Mouse (Mus musculus): ENCODE results near the gene Gm20807. TPM values are rescaled to one million over a fixed set of nuclear protein-coding genes. Genes with fewer than 3 reads are reported as not detected.
"Not testable (repeated sequence)": the region's sequence is repeated elsewhere in the genome, so short reads cannot be mapped to it uniquely, and the experiment has no call there.

Gm20807 gene
- not detected in 2 replicates for polyA plus RNA-seq (2011; ENCODE audit: insufficient read length, low read depth, missing spikeins)

DNA sequence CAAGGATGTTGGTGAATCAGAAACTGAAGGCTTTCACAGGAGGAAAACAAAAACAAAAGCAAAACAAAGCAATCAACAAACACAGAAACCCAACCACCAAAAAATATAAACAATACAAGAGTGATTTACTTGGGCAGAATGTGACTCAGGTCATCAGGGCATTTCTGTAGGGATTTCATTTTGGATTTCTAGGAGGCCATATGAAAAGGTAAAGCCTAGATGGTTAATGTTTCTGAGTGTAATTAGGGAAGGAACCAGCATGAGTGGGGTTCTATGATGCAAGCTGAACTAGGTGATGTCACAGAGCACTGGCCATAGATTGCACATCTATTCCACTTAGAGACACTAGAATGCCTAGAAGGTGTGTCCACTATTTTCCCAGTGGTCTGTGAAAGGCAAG lies at the start of gene Gm20807:
Gene Gm20807 (plus strand): TSS at position 301 of the 400 bp plus-strand sequence.
- not testable (repeated sequence) for H3K4me1 ChIP-seq (ENCODE audit: control insufficient read depth, insufficient read depth, low read length); H3K4me3 ChIP-seq (ENCODE audit: insufficient read depth, low read length); H3K27ac ChIP-seq (ENCODE audit: insufficient read depth, low read length)

Other genes with a start within 250 kb of the Gm20807 start
- gene Gm21891, start 90.6 kb downstream of the Gm20807 start, polyA plus RNA-seq (2011; ENCODE audit: insufficient read length, low read depth, missing spikeins), result not detected in 2 replicates
- gene Gm21425, start 119.1 kb downstream of the Gm20807 start, polyA plus RNA-seq (2011; ENCODE audit: insufficient read length, low read depth, missing spikeins), result not detected in 2 replicates
- gene Gm21828, start 181.0 kb downstream of the Gm20807 start, polyA plus RNA-seq (2011; ENCODE audit: insufficient read length, low read depth, missing spikeins), result not detected in 2 replicates
- gene Gm21440, start 209.5 kb downstream of the Gm20807 start, polyA plus RNA-seq (2011; ENCODE audit: insufficient read length, low read depth, missing spikeins), result not detected in 2 replicates
- not detected in 2 replicates for gene Gm21454, start 209.6 kb downstream of the Gm20807 start, polyA plus RNA-seq (2011; ENCODE audit: insufficient read length, low read depth, missing spikeins)

All from embryonic fibroblast, embryonic 13.5 days (primary cell).